Mouse (Mus musculus) gastrocnemius, postnatal 36 days (tissue): Measurements from ENCODE around the gene Mthfd2. TPM values are rescaled to one million over a fixed set of nuclear protein-coding genes. Genes with fewer than 3 reads are reported as not detected.
"Not testable (repeated sequence)": the region's sequence is repeated elsewhere in the genome, so short reads cannot be mapped to it uniquely, and the experiment has no call there.

ENCODE experiments used
- DNase-seq, 2 experiments: peaks; one replicate each; pipeline ENCODE4 v3.0.0; 2022
- intact Hi-C: fragments of 180-260 bp; cut with DNase I; formaldehyde crosslinking; loops from one replicate; pipeline ENCODE4 v1.15.1; 2025
- total RNA-seq, 2 experiments: library from RNA; stranded (reverse); gene quantifications; 2 replicates each; pipeline ENCODE4 v1.2.3; 2021

Gene Mthfd2
- total RNA-seq, 2 experiments from 2014 or later = 4.3 to 8.2 TPM

DNA sequence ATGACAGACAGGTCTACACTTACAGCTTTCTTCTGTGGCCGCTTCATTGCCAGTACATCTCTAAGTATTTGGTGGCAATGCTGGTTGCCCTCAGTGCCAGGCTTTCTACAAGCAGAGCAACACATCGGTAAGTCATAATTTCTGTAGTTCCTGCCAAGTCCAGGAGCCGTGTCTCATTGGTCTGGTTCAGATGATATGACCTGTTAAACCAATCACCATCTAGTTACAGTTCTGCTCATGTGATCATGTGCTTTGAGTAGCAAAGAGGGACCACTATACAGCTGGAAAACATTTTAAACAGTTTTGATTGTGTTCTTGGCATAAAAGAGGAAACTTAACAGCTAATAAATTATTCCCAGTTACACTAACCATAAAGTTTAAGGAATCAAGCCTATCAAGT, 22.2 kb upstream of the Mthfd2 start:
- DNase-seq = no peak
- intact Hi-C loops = no loop called here

DNA sequence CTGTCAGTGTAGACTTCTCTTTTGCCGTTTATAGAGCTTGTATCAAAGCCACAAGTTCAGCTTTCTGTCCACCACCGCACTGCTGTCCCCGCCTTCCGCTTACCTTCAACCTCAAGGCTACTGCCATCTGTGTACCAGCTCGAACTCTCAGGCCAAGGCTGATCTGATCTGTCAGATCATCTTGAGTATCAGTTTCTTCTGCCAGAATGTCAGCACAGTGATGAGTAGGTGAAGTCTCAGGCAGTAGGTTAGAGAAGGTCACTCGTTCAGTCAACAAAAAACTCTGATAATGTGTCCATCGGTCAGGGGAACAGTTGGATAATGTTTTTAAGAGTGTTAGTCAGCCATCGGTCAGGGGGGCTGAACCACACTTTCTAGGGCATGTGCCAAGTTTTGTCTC, 19.6 kb upstream of the Mthfd2 start:
- intact Hi-C loops, DNase-seq: not testable (repeated sequence)

DNA sequence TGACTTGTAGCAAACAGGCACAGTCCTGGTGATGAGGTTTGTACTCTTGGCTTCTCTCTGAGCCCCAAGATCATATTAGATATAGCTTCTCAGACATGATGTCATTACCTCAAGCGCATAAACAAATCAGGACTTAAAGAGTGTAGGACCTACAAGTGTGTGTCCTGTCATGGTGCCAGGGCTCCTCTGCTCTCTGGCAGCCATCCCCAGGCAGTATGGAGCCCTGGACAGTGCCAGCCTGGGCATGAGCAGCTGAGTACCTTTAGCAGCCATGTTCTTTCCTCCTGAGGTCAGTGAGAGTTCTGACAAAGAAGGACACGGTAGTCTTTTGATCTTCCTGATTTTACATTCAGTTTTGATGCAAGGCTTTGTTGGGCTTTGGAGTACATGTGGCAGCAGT, 17.2 kb upstream of the Mthfd2 start:
- DNase-seq = no peak

DNA sequence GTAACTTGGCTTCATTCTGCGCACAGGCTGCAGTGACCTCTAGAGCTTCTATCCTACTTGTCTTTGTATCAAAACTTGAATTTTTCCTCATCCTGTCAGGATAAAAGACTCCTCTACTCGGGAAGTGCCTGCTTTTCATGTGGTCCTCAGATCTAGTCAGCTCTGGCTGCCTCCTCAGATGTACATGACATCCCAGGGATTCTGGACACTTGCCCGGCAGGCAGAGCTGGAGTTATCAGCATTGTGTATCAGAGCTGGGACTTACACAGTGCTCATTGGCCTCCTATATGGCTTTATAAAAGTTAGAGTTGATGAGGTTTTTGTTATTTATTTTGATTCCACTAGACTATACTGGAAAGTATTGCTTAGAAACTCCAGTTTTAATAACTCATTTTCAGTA, 15.7 kb upstream of the Mthfd2 start:
- intact Hi-C loops = no loop called here

More for the DNA sequence above, 17.2 kb upstream of the Mthfd2 start:
- intact Hi-C loops = no loop called here

DNA sequence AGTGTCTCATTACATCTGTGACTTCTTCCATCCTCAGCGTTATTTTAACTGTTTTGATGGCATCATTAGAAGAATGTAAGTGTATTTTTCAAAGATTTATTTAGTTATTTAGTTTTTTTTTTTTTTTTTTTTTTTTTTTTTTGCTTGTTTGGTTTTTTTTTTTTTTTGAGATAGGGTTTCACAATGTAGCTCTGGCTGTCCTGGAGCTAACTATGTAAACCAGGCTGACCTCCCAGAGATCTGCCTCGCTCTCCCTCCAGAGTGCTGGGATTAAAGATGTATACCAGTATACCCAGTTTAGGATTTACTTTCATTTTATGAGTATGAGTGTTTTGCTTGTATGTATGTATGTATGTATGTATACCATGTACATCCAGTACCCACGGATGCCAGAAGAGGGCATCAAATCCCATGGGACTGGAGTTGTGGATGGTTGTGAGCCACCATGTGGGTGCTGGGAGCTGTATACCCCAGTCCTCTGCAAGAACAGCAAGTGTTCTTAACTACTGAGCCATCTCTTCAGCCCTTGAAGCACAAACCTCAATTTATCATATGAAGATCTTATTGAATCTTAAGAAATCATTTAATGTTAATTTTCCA, 2.0 kb upstream of the Mthfd2 start:
- intact Hi-C loops = no loop called here
- no peak for DNase-seq

More for the DNA sequence above, 15.7 kb upstream of the Mthfd2 start:
- DNase-seq = no peak

DNA sequence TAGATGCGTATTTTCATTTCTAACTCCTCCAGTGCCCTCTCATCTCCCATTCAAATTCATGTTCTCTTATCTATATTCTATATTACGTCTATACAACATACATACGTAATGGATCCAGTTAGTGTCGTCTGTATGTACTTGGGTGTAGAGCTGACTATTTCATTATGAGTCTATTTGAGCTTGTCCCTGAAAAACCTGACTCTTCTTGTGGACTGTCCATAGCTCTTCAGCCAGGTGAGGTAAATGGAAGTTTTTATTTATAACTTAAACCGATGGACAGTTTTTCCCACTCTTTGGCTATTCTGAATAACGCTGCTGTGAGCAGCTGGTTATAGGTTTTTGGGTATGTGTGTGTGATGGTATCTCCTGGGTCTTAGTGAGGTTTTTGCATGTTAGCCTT, 1.1 kb upstream of the Mthfd2 start:
- DNase-seq = no peak
- intact Hi-C loops = no loop called here

DNA sequence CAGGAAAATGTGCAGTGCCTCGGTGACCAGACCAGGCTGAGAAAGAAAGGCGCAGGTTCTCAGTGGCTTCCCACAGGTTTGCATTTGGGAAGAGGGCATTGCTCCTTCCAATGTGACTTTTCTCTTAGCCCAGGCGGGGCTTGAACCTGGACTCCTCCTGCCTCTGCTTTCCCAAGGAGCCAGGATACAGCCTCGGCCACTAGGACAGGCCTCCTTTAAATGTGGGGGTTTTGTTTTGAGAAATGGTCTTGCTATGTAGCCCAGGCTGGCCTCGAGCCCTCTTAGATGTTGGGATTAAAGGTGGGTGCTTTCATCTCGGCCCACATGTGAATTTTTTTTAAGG, 657 bp upstream of the Mthfd2 start:
- no peak for DNase-seq
- intact Hi-C loops = no loop called here

DNA sequence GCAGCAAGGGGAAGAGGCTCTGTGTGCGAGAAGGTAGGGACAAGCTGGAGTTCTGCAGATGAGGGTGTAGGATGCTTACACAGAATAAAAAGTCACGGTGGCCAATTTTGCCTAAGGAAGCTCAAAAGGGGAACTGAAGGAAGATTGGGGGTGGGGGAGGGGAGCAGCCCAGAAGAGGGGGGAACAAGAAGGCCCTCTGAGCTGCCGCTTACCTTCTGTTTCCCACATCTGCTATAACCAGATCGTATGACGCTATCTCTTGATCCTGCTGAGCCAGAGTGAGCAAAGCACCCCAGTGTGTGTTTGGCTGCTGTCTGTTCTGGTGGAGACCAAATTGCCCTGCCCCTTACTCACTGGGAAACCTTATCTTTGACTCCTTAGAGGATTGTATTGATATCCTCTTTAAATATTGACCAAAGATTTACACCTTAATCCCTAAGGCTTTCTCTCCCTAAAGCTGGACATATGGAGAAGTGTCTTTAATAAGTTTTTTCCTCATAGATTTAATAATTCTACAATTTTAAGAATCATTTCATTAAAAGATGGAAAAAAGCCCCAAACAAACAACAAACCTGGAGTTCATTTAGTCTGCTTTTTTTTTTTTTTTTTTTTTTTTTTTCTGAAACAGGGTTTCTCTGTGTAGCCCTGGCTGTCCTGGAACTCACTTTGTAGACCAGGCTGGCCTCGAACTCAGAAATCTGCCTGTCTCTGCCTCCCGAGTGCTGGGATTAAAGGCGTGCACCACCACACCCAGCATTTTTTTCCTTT, 1.9 kb downstream of the Mthfd2 start:
- intact Hi-C loops = no loop called here
- no peak for DNase-seq

DNA sequence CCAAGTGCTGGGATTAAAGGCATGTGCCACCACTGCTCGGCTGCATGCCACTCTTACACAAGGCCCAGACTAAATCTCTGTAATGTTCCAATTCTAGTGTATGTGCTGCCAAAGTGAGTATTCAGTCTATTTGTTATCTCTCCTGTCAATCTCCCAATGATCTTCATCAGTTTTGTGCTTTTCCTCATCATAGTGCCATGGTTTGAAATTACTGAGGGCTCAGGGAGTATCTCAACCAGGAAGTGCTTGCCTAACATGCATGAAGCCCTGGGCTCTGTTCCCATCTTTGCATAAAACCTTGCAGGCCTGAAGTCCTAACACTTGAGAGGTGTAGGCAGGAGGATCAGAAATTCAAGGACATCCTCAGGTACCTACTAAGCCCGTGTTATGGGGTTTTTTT, 2.9 kb downstream of the Mthfd2 start:
- intact Hi-C loops = no loop called here
- no peak for DNase-seq

DNA sequence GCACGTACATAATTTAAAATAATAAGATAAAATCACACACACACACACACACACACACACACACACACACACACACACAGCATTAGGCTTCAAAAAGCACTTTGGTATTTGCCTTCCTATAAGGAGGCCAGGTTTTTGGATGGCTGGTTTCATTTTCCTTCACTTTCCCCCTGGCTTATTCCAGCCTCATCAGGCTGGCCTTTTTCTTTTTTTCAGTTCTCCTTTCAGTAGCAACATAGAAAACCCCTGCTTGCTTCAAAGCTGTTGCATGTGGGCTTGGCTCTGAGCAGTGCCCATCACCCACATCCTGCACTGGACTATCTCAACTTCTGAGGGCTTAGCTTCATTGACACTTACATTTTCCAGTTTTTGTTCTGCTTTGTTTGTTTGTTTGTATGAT, 3.8 kb downstream of the Mthfd2 start:
- intact Hi-C loops = no loop called here
- DNase-seq = no peak

DNA sequence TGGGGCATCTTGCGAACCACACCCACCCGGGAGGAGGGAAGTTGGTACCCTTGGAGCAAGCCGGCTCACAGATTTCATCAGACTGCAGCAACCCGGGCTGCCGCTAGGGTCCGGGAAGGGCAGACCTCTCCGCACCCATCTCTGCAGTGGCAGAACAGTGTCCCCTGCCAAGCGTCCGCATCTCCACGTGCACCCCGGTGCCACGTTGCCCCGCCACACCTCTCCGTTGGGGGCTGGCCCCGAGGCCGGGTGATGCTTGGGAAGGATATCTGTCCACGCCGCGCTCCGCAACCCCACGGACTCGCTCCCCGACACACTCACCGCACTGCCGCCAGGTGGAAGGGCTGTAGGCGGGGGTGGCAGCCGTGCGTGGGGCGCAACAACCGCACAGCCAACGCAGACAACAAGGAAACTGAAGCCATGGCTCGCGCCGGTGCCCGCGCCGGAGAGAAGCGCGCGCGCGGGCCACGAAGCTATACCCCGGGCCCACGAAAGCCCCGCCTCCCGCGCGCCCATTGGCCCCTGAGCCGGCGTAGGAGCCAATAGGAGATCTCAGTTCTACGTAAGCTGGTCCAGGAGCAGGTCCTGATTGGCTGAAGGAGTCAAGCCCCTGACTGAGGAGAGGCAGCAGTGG, 8.5 kb downstream of the Mthfd2 start:
- intact Hi-C loops = no loop called here
- DNase-seq = peak; percentile 79 to 87

DNA sequence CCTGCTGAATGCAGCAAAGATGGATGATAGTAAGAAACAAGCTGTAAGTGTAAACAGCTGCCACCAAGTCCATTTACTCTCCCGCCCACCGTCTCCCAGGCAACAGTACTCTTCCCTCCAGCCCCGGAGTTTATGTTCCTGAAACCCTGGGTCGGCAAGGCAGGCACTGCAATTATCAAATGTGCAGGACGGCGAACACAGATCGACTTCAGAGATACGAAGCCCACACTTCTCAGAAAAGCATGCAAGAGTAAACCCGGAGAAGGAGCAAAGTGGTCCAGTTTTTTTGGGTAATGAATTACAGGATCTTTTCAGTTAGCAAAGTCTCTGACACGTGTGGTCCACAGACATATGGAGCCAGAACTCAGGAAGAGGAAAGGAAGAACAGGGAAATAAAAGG, 9.7 kb downstream of the Mthfd2 start:
- intact Hi-C loops = no loop called here
- DNase-seq = no peak

DNA sequence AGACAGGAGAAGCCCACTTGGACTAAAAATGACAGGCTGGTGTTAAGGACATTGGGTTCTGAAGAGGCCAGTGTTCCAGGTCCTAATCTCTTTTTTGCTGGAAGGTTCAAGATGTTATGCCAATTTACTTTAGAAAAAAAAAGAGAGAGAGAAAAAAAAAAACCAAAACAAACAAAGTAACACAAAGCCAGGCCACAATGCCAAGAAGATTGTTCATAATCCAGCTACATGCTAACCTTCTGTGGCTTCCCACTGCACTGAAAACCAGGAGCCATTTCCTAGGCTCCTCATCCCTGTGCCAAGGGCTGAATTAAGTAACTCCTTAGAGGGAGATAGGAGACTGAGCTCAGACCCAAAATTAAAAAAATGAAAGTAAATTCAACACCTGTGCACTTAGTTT, 10.4 kb downstream of the Mthfd2 start:
- intact Hi-C loops = no loop called here
- DNase-seq = no peak

DNA sequence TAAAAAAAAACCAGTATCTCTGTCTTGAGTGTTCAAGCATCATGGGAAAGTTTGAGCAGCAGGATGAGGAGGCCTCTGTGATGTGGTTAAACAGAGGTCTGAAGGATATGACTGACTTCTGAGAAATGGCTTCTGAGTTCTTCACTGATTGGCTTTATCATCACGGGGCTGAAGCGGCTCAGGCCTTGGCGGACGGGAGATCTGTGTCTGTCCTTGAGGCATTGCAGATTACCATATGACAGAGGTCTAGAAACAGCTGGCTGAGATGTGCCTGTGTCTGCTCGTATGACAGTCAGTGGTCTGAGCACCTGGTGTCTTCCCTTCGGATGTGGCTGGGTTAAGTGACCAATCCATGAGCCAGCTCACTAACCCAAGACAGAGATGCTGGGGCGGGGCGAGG, 13.2 kb downstream of the Mthfd2 start:
- intact Hi-C loops = no loop called here

DNA sequence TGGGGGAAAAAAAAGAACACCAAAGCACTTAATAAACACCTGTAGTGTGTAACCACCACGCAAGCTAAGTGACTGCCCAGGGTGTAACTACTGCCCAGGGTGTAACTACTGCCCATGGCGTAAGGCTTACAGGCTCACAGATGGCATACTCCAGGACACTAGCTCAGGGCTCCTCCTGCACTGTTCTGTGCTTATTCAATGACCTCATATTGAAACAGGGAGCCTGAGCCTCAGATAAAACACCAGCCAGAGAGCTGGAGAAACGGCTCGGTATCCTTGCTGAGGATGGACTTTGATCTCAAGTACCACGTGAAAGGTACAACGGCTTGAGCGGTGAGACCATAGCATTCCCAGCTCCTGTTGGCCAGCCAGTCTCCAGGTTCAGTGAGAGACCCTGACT, 13.7 kb downstream of the Mthfd2 start:
- intact Hi-C loops = no loop called here
- DNase-seq = no peak

More for the DNA sequence above, 13.2 kb downstream of the Mthfd2 start:
- DNase-seq = no peak

DNA sequence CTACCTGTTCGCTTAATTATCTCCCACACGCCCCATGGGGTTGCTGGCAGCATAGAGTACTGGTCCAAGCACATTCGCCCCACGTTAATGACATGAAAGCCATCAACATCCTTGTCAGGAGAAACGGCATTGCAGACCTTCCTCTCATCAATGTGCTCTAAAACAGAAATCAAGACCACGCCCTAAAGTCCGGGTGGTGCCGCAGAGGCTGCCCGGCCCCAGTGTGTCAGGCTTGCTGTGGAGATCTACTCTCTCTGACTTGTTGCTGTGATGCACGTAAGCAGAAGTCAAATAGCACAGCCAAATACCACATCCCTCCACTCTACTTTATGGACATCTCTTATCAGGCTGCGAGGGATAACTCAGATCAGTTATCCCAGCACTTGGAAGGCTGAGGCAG, 14.5 kb downstream of the Mthfd2 start:
- DNase-seq = no peak
- intact Hi-C loops = no loop called here

DNA sequence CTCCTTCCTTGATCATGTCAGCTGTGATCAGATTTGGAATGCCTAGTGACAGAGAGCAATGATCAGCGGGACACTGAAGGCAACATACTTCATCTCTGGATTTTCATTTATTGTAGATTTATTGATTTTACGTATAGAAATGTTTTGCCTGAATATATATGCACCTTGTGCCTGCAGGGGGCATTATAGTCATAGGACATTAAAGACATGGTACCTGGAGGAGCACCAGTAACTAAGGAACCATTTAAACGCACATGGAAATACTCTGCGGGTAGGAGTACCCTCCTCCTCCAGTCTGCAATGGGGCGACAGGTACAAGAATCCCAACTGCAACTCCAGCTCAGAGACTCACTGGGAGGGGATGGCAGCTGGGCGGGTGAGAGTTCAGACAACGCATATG, 16.7 kb downstream of the Mthfd2 start:
- intact Hi-C loops = no loop called here
- DNase-seq = no peak

DNA sequence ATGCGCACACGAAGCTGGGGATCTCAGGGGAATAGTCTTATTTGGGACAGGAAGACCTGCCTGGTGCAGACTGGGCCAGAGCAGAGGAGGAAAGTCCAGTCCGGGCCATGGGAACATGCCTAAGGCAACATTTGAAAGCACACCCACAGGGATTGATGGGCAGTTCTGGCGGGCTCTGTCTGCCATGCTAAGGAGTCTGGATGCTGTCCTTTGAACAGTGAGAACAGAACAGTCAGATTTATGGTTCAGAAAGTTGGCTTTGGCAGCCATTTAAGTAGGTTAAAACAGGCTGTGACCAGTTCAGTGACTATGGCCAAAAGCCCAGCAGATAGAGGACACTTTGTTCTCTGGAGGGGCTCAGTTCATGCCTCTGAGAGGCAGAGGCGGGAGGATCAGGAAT, 23.4 kb downstream of the Mthfd2 start:
- intact Hi-C loops = no loop called here

DNA sequence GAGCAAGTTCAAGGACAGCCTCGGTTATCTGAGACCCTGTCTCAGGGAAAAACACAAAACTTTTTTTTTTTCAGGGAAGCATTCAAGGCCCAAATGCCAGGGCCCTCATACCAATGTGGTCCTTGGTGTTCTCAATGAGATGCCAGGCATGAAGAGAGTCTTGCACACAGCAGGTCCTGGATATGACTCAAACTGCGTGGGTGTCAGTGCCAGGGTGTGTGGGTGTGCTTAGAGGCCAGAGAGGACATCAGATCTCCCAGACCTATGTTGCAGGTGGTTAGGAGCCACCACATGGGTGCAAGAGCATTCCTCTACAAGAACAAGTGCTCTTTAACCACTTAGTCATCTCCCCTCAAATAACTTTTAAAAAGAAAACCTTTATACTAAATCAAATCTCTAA, 24.4 kb downstream of the Mthfd2 start:
- intact Hi-C loops = no loop called here
- DNase-seq = no peak

More for the DNA sequence above, 23.4 kb downstream of the Mthfd2 start:
- no peak for DNase-seq

DNA sequence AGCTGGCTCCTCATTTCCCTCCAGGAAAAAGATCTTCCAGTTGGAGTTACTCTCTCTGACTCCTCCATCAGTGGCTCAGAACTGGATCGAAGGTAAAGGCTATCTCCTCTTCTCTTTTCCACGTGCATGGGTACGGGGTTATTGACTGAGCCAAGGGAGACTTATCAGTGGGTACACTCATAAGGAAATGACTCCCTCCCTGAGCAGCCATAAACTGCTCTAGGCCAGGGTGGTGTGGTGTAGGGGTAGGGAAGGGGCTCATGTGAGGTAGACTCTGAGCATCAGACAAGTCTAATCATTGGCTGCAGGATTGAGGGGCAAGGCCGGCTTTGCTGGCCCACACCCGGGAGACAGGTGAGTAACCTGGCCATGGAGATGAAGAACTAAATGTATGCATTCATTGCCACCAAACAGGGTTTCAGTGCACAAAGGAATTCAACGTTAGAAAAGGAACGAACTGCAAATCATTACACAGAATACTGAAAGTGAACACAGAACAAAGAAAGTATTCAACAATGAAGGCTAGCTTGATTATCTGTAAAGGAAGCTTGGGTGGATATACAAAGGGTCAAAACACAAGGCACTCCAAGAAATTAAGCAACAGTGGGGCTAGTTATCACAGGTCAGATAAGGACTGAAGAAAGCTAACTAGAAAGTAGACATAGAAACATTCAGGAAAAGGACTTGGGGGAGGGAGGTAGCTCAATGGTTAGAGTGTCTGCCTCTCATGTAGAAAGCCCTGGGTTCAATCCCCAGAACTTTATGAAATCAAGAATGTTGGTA, 25.1 kb downstream of the Mthfd2 start:
- intact Hi-C loops = no loop called here
- no peak for DNase-seq

DNA sequence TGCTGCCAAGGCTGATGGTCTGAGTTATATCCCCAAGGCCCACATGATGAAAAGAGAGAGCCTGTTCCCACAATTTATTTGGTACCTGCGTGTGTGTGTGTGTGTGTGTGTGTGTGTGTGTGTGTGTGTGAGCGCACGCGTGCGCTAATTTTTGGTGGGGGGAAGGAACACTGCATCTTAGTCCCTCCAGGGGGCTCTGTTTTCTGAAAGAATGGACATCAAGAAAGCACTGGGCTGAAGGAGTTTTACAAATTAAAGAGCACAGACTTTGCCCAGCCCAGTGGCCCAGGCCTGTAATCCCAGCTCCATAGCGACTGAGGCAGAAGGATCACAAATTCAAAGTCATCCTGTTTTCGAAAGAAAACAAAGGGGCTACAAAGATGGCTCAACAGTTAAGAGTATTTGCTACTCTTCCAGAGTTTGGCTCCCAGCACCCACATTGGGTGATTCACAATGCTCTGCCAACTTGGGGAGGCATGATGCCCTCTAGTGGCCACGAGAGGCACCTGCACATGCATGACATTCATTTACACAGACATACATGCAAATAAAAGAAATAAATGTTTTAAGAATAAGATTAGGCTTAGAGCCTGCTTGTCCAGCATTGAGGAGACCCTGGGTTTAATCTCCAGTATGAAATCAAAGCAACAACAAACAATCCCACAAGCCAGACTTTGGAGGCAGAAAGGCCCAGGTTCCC, 45.3 kb downstream of the Mthfd2 start:
- no peak for DNase-seq
- intact Hi-C loops = no loop called here
